Mouse (Mus musculus): ENCODE measurements around the gene Arrdc2.
A peak's percentile ranks its signal among the peaks of the same experiment; 100 is the strongest.

Gene Arrdc2

GRCm38 (mm10) chr8:70806541-70806940 is 33.0 kb downstream of the Arrdc2 start:
- no peak for DNase-seq (ENCODE audit: low spot score)

- DNase-seq (ENCODE audit: low spot score), result no peak
Observed at GRCm38 (mm10) chr8:70804481-70805206, 34.9 kb downstream of the Arrdc2 start, which contains the start of gene Mast3. TSS of gene Mast3 (minus strand) at chr8:70805054.

GRCm38 (mm10) chr8:70803761-70804480 is 35.6 kb downstream of the Arrdc2 start:
- no peak for DNase-seq (ENCODE audit: low spot score)

- DNase-seq (ENCODE audit: low spot score), result no peak
Observed at GRCm38 (mm10) chr8:70802786-70803510, 36.6 kb downstream of the Arrdc2 start.

- no peak for DNase-seq (ENCODE audit: low spot score)
Observed at GRCm38 (mm10) chr8:70801830-70802229, 37.7 kb downstream of the Arrdc2 start.

- no peak for DNase-seq (ENCODE audit: low spot score)
Observed at GRCm38 (mm10) chr8:70801156-70801555, 38.4 kb downstream of the Arrdc2 start.

- no peak for DNase-seq (ENCODE audit: low spot score)
Observed at GRCm38 (mm10) chr8:70800648-70801047, 38.9 kb downstream of the Arrdc2 start.

- DNase-seq (ENCODE audit: low spot score), result no peak
Observed at GRCm38 (mm10) chr8:70798281-70798680, 41.2 kb downstream of the Arrdc2 start.

GRCm38 (mm10) chr8:70797081-70798070 is 42.1 kb downstream of the Arrdc2 start:
- DNase-seq (ENCODE audit: low spot score), result peak; percentile 87

GRCm38 (mm10) chr8:70796403-70797080 is 43.0 kb downstream of the Arrdc2 start:
- DNase-seq (ENCODE audit: low spot score), result no peak

GRCm38 (mm10) chr8:70795370-70795769 is 44.1 kb downstream of the Arrdc2 start:
- no peak for DNase-seq (ENCODE audit: low spot score)

GRCm38 (mm10) chr8:70794215-70794614 is 45.3 kb downstream of the Arrdc2 start:
- no peak for DNase-seq (ENCODE audit: low spot score)

GRCm38 (mm10) chr8:70792700-70793099 is 46.8 kb downstream of the Arrdc2 start:
- DNase-seq (ENCODE audit: low spot score), result no peak

GRCm38 (mm10) chr8:70791975-70792691 is 47.4 kb downstream of the Arrdc2 start:
- peak; percentile 96 for DNase-seq (ENCODE audit: low spot score)

- DNase-seq (ENCODE audit: low spot score), result no peak
Observed at GRCm38 (mm10) chr8:70791294-70791701, 48.2 kb downstream of the Arrdc2 start.

GRCm38 (mm10) chr8:70790846-70791245 is 48.7 kb downstream of the Arrdc2 start:
- DNase-seq (ENCODE audit: low spot score), result no peak

- no peak for DNase-seq (ENCODE audit: low spot score)
Observed at GRCm38 (mm10) chr8:70789046-70789445, 50.5 kb downstream of the Arrdc2 start.

- no peak for DNase-seq (ENCODE audit: low spot score)
Observed at GRCm38 (mm10) chr8:70787941-70788667, 51.4 kb downstream of the Arrdc2 start.

GRCm38 (mm10) chr8:70787051-70787445 is 52.5 kb downstream of the Arrdc2 start:
- no peak for DNase-seq (ENCODE audit: low spot score)
